Mouse (Mus musculus) retina, postnatal 7 days (tissue): ENCODE results near the gene Klk1b1.
"Not testable (repeated sequence)": the region's sequence is repeated elsewhere in the genome, so short reads cannot be mapped to it uniquely, and the experiment has no call there.

Source experiments
- DNase-seq: peaks from one replicate; pipeline ENCODE4 v3.0.0-alpha.2; 2012; ENCODE audit warnings: low read depth, low spot score

Klk1b1 gene

GRCm38 (mm10) chr7:43966451-43966850 is at the start of gene Klk1b1:
Gene Klk1b1 (plus strand): TSS chr7:43966751.
- no peak for DNase-seq

GRCm38 (mm10) chr7:43918426-43918825 is 48.1 kb upstream of the Klk1b1 start:
- DNase-seq: no peak

GRCm38 (mm10) chr7:43918871-43919270 is 47.7 kb upstream of the Klk1b1 start:
- no peak for DNase-seq

GRCm38 (mm10) chr7:43919559-43920451 is 46.7 kb upstream of the Klk1b1 start:
- peak; percentile 50 for DNase-seq

- no peak for DNase-seq
Measured at GRCm38 (mm10) chr7:43920582-43920981, 46.0 kb upstream of the Klk1b1 start.

GRCm38 (mm10) chr7:43921087-43921486 is 45.5 kb upstream of the Klk1b1 start:
- DNase-seq: no peak

- no peak for DNase-seq
Measured at GRCm38 (mm10) chr7:43921941-43922340, 44.6 kb upstream of the Klk1b1 start.

GRCm38 (mm10) chr7:43925985-43926384 is 40.6 kb upstream of the Klk1b1 start:
- DNase-seq: no peak

GRCm38 (mm10) chr7:43928521-43928920 is 38.0 kb upstream of the Klk1b1 start:
- DNase-seq: no peak

- DNase-seq: no peak
Measured at GRCm38 (mm10) chr7:43932337-43932736, 34.2 kb upstream of the Klk1b1 start.

- no peak for DNase-seq
Measured at GRCm38 (mm10) chr7:43933440-43933839, 33.1 kb upstream of the Klk1b1 start, which contains the start of gene Klk15. Gene Klk15 (plus strand): TSS chr7:43933740.

GRCm38 (mm10) chr7:43934747-43935146 is 31.8 kb upstream of the Klk1b1 start:
- DNase-seq: no peak

GRCm38 (mm10) chr7:43936551-43936950 is 30.0 kb upstream of the Klk1b1 start:
- DNase-seq: no peak

GRCm38 (mm10) chr7:43942293-43942692 is 24.3 kb upstream of the Klk1b1 start:
- not testable (repeated sequence) for DNase-seq

GRCm38 (mm10) chr7:43944727-43945264 is 21.8 kb upstream of the Klk1b1 start:
- no peak for DNase-seq

- no peak for DNase-seq
Measured at GRCm38 (mm10) chr7:43950364-43950763, 16.2 kb upstream of the Klk1b1 start, which contains the start of gene Klk1b8. Gene Klk1b8 (plus strand): TSS chr7:43950664.

- no peak for DNase-seq
Measured at GRCm38 (mm10) chr7:43952703-43953102, 13.8 kb upstream of the Klk1b1 start.

- DNase-seq: no peak
Measured at GRCm38 (mm10) chr7:43967058-43967457, 507 bp downstream of the Klk1b1 start.

GRCm38 (mm10) chr7:43967612-43968011 is 1.1 kb downstream of the Klk1b1 start:
- no peak for DNase-seq

- DNase-seq: not testable (repeated sequence)
Measured at GRCm38 (mm10) chr7:43975761-43976160, 9.2 kb downstream of the Klk1b1 start, which contains the start of gene Klk1b9. Gene Klk1b9 (plus strand): TSS chr7:43976061.

GRCm38 (mm10) chr7:43985657-43986056 is 19.1 kb downstream of the Klk1b1 start:
- no peak for DNase-seq

- not testable (repeated sequence) for DNase-seq
Measured at GRCm38 (mm10) chr7:43994821-43995220, 28.3 kb downstream of the Klk1b1 start.

GRCm38 (mm10) chr7:43995577-43995976 is 29.0 kb downstream of the Klk1b1 start, which contains the start of gene Klk1b11:
Gene Klk1b11 (plus strand): TSS chr7:43995877.
- not testable (repeated sequence) for DNase-seq
